Mouse (Mus musculus) lung, adult 2 months (tissue): Measurements from ENCODE around the gene Pced1a.

Experiments used
- CTCF ChIP-seq: fragments of 200-500 bp; IDR thresholded peaks from 2 replicates; pipeline ENCODE4 v1.5.1; 2011; ENCODE audit warnings: mild to moderate bottlenecking, low read length, control low read depth; ENCODE audit not compliant: insufficient read depth
- POLR2A ChIP-seq: fragments of 200-500 bp; IDR thresholded peaks from 2 replicates; pipeline ENCODE4 v1.6.1; 2011; ENCODE audit warnings: low read depth, mild to moderate bottlenecking, control low read depth, low read length, borderline replicate concordance; ENCODE audit errors: extremely low read depth

GRCm38 (mm10) chr2:130438861-130439260 is 14.4 kb upstream of the Pced1a start:
- TF ChIP-seq POLR2A (no peak), CTCF (no peak)
